Mouse (Mus musculus) lung, adult 2 months (tissue): Measurements from ENCODE around the gene Tnip2.

Experiments used
- CTCF ChIP-seq: fragments of 200-500 bp; IDR thresholded peaks from 2 replicates; pipeline ENCODE4 v1.5.1; 2011; ENCODE audit warnings: mild to moderate bottlenecking, low read length, control low read depth; ENCODE audit not compliant: insufficient read depth
- POLR2A ChIP-seq: fragments of 200-500 bp; IDR thresholded peaks from 2 replicates; pipeline ENCODE4 v1.6.1; 2011; ENCODE audit warnings: low read depth, mild to moderate bottlenecking, control low read depth, low read length, borderline replicate concordance; ENCODE audit errors: extremely low read depth

- TF ChIP-seq POLR2A (no peak), CTCF (no peak)
Measured at GRCm38 (mm10) chr5:34539121-34539520, 25.3 kb upstream of the Tnip2 start.
